Mouse (Mus musculus) limb, embryonic 14.5 days (tissue): ENCODE measurements around the gene Col12a1. TPM values are rescaled to one million over a fixed set of nuclear protein-coding genes. Genes with fewer than 3 reads are reported as not detected.
A peak's percentile ranks its signal among the peaks of the same experiment; 100 is the strongest.

ENCODE experiments used
- ATAC-seq: fragments of 200-750 bp; cut with Nextera tagmentation; 2 replicates; pipeline ENCODE4 v1.8.0; 2017; ENCODE audit warnings: low read depth, moderate number of reproducible peaks, moderate TSS enrichment; ENCODE audit not compliant: low FRiP score
- DNase-seq: peaks from one replicate; pipeline ENCODE4 v3.0.0-alpha.2; 2015; ENCODE audit warnings: low spot score
- H3K27ac ChIP-seq: fragments of 300-500 bp; sonication (generic); replicated peaks from 2 replicates; pipeline ENCODE4 v1.5.1; 2014; ENCODE audit warnings: low read depth, mild to moderate bottlenecking, low read length, moderate library complexity, mixed read lengths
- H3K27me3 ChIP-seq: fragments of 300-500 bp; sonication (generic); 2 replicates; pipeline ENCODE4 v1.6.1; 2014; ENCODE audit warnings: low read length, mixed read lengths; ENCODE audit not compliant: control insufficient read depth, insufficient read depth
- H3K36me3 ChIP-seq: fragments of 300-500 bp; sonication (generic); 2 replicates; pipeline ENCODE4 v1.6.1; 2014; ENCODE audit warnings: mild to moderate bottlenecking, low read length, moderate library complexity, mixed read lengths; ENCODE audit not compliant: control insufficient read depth, insufficient read depth
- H3K4me1 ChIP-seq: fragments of 300-500 bp; sonication (generic); 2 replicates; pipeline ENCODE4 v1.6.1; 2014; ENCODE audit warnings: antibody characterized with exemption, low read length, mixed read lengths; ENCODE audit not compliant: control insufficient read depth, insufficient read depth
- H3K4me2 ChIP-seq: fragments of 300-500 bp; sonication (generic); replicated peaks from 2 replicates; pipeline ENCODE4 v1.6.1; 2014; ENCODE audit warnings: low read depth, mild to moderate bottlenecking, low read length, moderate library complexity; ENCODE audit not compliant: severe bottlenecking
- H3K4me3 ChIP-seq: fragments of 300-500 bp; sonication (generic); replicated peaks from 2 replicates; pipeline ENCODE4 v1.5.1; 2014; ENCODE audit warnings: low read length
- H3K9ac ChIP-seq: fragments of 300-500 bp; sonication (generic); 2 replicates; pipeline ENCODE4 v1.6.1; 2014; ENCODE audit warnings: mild to moderate bottlenecking, low read depth, low read length, moderate library complexity; ENCODE audit not compliant: severe bottlenecking
- H3K9me3 ChIP-seq: fragments of 300-500 bp; sonication (generic); 2 replicates; pipeline ENCODE4 v1.6.1; 2016; ENCODE audit warnings: low read length; ENCODE audit not compliant: control insufficient read depth
- POLR2A ChIP-seq: fragments of 200-500 bp; IDR thresholded peaks from 2 replicates; pipeline ENCODE4 v1.8.0; 2012; ENCODE audit warnings: inconsistent platforms, mild to moderate bottlenecking, moderate library complexity, borderline replicate concordance; ENCODE audit not compliant: insufficient read depth, insufficient read length; ENCODE audit errors: extremely low read depth
- WGBS: fragments of 180-500 bp; shearing (Covaris S2); extraction: QIAGEN DNeasy Blood & Tissue Kit; methylation state at CpG from one replicate; pipeline ENCODE4 v1.1.7; 2014; 5-methylcytosine and 5-hydroxymethylcytosine counted together
- polyA plus RNA-seq, 2 experiments: library from polyadenylated mRNA; depleted of rRNA in 1 of 2; stranded (reverse) in 1 of 2; unstranded in 1 of 2; fragments of >200 nt; fragmentation: Nextera tagmentation in 1 of 2; extraction: Ambion mirVana in 1 of 2; gene quantifications; 2 replicates each; pipeline versions ENCODE4 v1.2.1 to v1.2.3; 2012 to 2014

The Col12a1 gene
- polyA plus RNA-seq, 2 experiments, result 270 to 296 TPM

DNA sequence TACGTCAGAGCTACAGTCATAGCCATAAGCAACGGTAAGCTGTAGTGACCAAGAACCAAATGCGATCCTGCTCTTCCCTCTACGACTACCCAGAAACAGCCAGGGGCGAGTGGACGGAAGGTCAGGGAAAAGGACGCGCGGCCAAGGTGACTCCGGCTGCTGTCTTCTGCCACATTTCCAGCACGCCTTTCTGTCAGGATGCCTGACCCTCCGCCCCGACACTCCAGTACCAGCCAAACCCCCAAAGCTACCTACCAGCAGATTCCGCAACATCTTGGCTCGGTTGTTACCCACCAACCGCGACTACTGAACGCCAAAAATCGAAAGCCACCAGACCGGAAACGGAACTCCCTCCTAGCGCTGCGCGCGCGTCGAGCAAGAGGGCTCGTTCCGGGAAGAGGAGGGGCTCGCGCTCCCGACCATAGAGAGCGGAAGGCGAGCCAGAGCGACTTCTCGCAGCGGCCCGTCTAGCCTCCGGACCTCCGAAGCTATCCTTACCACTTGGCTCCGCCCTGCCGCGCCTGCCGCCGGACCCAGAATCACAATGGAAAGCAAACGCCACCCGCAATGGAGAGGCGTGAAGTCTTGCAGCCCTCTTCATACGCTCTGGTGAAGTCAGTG lies 40.9 kb upstream of the Col12a1 start, which contains the start of gene Cox7a2:
Gene Cox7a2, minus strand, starts transcription at position 494 of the 621 bp plus-strand sequence.
- Histone ChIP-seq H3K27ac (peak within 1 kb of the TSS; percentile 96), H3K4me2 (peak within 1 kb of the TSS; percentile 75), H3K9ac (peak within 1 kb of the TSS; percentile 88), H3K9me3 (no peaks in the 10 kb centered on the region), H3K4me3 (peak within 1 kb of the TSS; percentile 91), H3K36me3 (peaks cover 25% of the 10 kb centered on the region), H3K4me1 (peaks cover 6% of the 10 kb centered on the region), H3K27me3 (no peaks in the 10 kb centered on the region)
- under 1% methylated on average over 49 of the region's 49 CpGs for WGBS
- DNase-seq (peak; percentile 98), ATAC-seq (peak; percentile 98)
- TF ChIP-seq POLR2A, result peak; percentile 94; the same call in 1 of the 2 replicates

GRCm38 (mm10) chr9:79755311-79755710 lies 36.7 kb upstream of the Col12a1 start:
- 91% methylated on average over 4 of the region's 4 CpGs for WGBS
- no peak for TF ChIP-seq POLR2A
- DNase-seq, result no peak
- H3K36me3 ChIP-seq, result peaks cover 35% of the 10 kb centered on the region
- no peak overlapping the region for H3K4me3 ChIP-seq
- no peaks in the 10 kb centered on the region for H3K9me3 ChIP-seq
- no peak overlapping the region for H3K9ac ChIP-seq
- no peak overlapping the region for H3K4me2 ChIP-seq
- H3K4me1 ChIP-seq, result peaks cover 6% of the 10 kb centered on the region
- H3K27ac ChIP-seq, result no peak overlapping the region
- no peaks in the 10 kb centered on the region for H3K27me3 ChIP-seq
- ATAC-seq, result no peak

GRCm38 (mm10) chr9:79751846-79752245 lies 33.2 kb upstream of the Col12a1 start:
- H3K9ac ChIP-seq, result no peak overlapping the region
- no peak overlapping the region for H3K4me2 ChIP-seq
- ATAC-seq, result no peak
- TF ChIP-seq POLR2A, result no peak
- no peaks in the 10 kb centered on the region for H3K27me3 ChIP-seq
- no peaks in the 10 kb centered on the region for H3K4me1 ChIP-seq
- peaks cover 28% of the 10 kb centered on the region for H3K36me3 ChIP-seq
- no peak overlapping the region for H3K4me3 ChIP-seq
- no peak overlapping the region for H3K27ac ChIP-seq
- no peaks in the 10 kb centered on the region for H3K9me3 ChIP-seq
- WGBS, result 55% methylated on average over 8 of the region's 8 CpGs
- DNase-seq, result no peak

- H3K9ac ChIP-seq, result no peak overlapping the region
- DNase-seq (no peak), ATAC-seq (no peak)
- no peak for TF ChIP-seq POLR2A
- 90% methylated on average over 7 of the region's 7 CpGs for WGBS
- no peaks in the 10 kb centered on the region for H3K9me3 ChIP-seq
- no peaks in the 10 kb centered on the region for H3K27me3 ChIP-seq
- H3K4me3 ChIP-seq, result no peak overlapping the region
- H3K4me2 ChIP-seq, result no peak overlapping the region
- no peaks in the 10 kb centered on the region for H3K4me1 ChIP-seq
- no peak overlapping the region for H3K27ac ChIP-seq
- H3K36me3 ChIP-seq, result peaks cover 19% of the 10 kb centered on the region
Observed at GRCm38 (mm10) chr9:79750709-79751108, 32.1 kb upstream of the Col12a1 start.

DNA sequence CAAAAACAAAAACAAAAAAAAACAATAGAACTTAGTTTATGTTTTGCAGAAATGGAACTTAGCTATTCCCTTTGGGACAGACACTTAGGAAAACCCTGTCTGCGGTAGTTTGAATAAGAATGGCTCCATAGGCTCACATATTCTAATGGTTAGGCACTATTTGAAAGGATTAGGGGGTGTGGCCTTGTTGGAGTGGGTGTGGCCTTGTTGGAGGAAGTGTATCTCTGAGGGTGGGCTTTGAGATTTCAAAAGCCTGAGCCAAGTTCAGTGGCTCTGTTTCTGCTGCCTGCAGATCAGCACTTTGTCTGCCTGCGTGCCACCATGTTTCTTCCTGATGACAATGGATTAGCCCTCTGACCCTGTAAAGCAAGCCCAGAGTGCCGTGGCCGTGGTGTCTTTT lies 26.4 kb upstream of the Col12a1 start:
- TF ChIP-seq POLR2A, result no peak
- Histone ChIP-seq H3K9me3 (no peaks in the 10 kb centered on the region), H3K4me2 (no peak overlapping the region), H3K4me3 (no peak overlapping the region), H3K4me1 (no peaks in the 10 kb centered on the region), H3K9ac (no peak overlapping the region), H3K27me3 (no peaks in the 10 kb centered on the region), H3K36me3 (no peaks in the 10 kb centered on the region), H3K27ac (no peak overlapping the region)
- 73% methylated on average over 4 of the region's 4 CpGs for WGBS
- no peak for ATAC-seq
- no peak for DNase-seq

DNA sequence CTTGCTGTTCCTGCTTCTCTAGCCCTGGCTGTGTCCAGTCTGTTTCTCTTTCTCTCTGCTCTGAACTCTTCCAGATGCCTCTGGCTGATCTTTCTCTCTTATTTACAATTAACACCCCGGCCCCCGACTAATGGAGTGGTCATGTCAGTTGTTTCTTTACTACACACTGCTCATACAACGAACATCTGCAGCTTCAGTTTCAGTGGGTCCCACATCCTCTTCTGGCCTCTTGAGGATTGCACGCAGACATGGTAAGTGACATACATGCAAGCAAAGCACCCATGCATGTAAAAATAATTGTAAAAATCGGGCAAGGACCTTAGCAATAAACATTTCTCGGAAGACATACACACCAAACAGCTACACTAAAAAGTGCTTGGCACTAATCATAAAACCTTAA lies 17.0 kb upstream of the Col12a1 start:
- Histone ChIP-seq H3K4me2 (no peak overlapping the region), H3K36me3 (no peaks in the 10 kb centered on the region), H3K27ac (no peak overlapping the region), H3K4me1 (no peaks in the 10 kb centered on the region), H3K9me3 (no peaks in the 10 kb centered on the region), H3K4me3 (no peak overlapping the region), H3K9ac (no peak overlapping the region), H3K27me3 (no peaks in the 10 kb centered on the region)
- ATAC-seq, result no peak
- no peak for DNase-seq
- WGBS, result 79% methylated on average over 6 of the region's 6 CpGs
- no peak for TF ChIP-seq POLR2A
